Mouse (Mus musculus) bone marrow, adult 2 months (tissue): Measurements from ENCODE around the gene Acad10.

Experiments
- CTCF ChIP-seq: fragments of 200-500 bp; IDR thresholded peaks from 2 replicates; pipeline ENCODE4 v1.5.1; 2011; ENCODE audit warnings: low read length, control low read depth; ENCODE audit not compliant: control insufficient read depth, insufficient read depth
- POLR2A ChIP-seq: fragments of 200-500 bp; IDR thresholded peaks from 2 replicates; pipeline ENCODE4 v1.6.1; 2011; ENCODE audit warnings: low read depth, mild to moderate bottlenecking, control low read depth, low read length, borderline replicate concordance; ENCODE audit not compliant: control insufficient read depth

DNA sequence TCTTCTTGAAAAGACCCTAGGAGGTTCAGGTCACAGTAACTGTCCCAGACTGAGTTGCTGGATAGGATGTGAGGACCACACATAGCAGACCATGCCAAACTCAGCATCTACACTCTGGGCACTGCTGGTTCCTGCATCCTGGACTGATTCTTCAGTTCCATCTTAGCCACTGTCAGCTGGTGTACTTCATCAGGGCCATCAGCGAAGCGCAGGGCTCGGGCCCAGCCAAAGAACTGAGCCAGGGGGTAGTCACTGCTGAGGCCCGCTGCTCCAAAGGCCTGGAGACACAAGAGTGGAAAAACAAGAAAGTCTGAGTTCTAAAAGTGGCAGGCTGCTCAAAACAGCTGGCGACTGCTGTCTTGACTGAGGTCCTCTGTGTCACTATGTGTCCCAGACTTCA is 39.2 kb downstream of the Acad10 start:
- no peak for TF ChIP-seq CTCF
- no peak for TF ChIP-seq POLR2A
